Mouse (Mus musculus): Measurements from ENCODE around the gene Fhl1.

Gene Fhl1

GRCm38 (mm10) chrX:56731306-56732201 lies at the start of gene Fhl1:
Fhl1 (plus strand) TSS chrX:56731787.
- peak; percentile 74 to 80 for DNase-seq

- DNase-seq = no peak
Observed at GRCm38 (mm10) chrX:56682156-56682720, 49.3 kb upstream of the Fhl1 start.

GRCm38 (mm10) chrX:56683521-56683920 lies 48.1 kb upstream of the Fhl1 start:
- DNase-seq = peak; percentile 5 to 7

- DNase-seq = no peak
Observed at GRCm38 (mm10) chrX:56692554-56692953, 39.0 kb upstream of the Fhl1 start.

- DNase-seq = no peak
Observed at GRCm38 (mm10) chrX:56694539-56694938, 37.0 kb upstream of the Fhl1 start.

- DNase-seq = no peak
Observed at GRCm38 (mm10) chrX:56697199-56697780, 34.3 kb upstream of the Fhl1 start.

- DNase-seq = no peak
Observed at GRCm38 (mm10) chrX:56697886-56698285, 33.7 kb upstream of the Fhl1 start.

GRCm38 (mm10) chrX:56701261-56701660 lies 30.3 kb upstream of the Fhl1 start:
- DNase-seq = no peak

- DNase-seq = no peak
Observed at GRCm38 (mm10) chrX:56703965-56704562, 27.5 kb upstream of the Fhl1 start.

GRCm38 (mm10) chrX:56708592-56709370 lies 22.8 kb upstream of the Fhl1 start:
- no peak for DNase-seq

GRCm38 (mm10) chrX:56710522-56710921 lies 21.1 kb upstream of the Fhl1 start:
- no peak for DNase-seq

- DNase-seq = no peak
Observed at GRCm38 (mm10) chrX:56712666-56713065, 18.9 kb upstream of the Fhl1 start.

- DNase-seq = no peak
Observed at GRCm38 (mm10) chrX:56722559-56722958, 9.0 kb upstream of the Fhl1 start.

- no peak for DNase-seq
Observed at GRCm38 (mm10) chrX:56728507-56728906, 3.1 kb upstream of the Fhl1 start.

- peak; percentile 45 to 56 for DNase-seq
Observed at GRCm38 (mm10) chrX:56730828-56731305, 720 bp upstream of the Fhl1 start.

- peak in 1 of 2 experiments; percentile 30 for DNase-seq
Observed at GRCm38 (mm10) chrX:56732401-56732800, 814 bp downstream of the Fhl1 start.

- DNase-seq = no peak
Observed at GRCm38 (mm10) chrX:56734436-56734835, 2.8 kb downstream of the Fhl1 start.

- DNase-seq = no peak
Observed at GRCm38 (mm10) chrX:56736226-56736625, 4.6 kb downstream of the Fhl1 start.

GRCm38 (mm10) chrX:56737848-56738554 lies 6.4 kb downstream of the Fhl1 start:
- DNase-seq = no peak

- DNase-seq = no peak
Observed at GRCm38 (mm10) chrX:56741428-56741827, 9.8 kb downstream of the Fhl1 start.

GRCm38 (mm10) chrX:56751536-56751935 lies 19.9 kb downstream of the Fhl1 start:
- DNase-seq = peak in 1 of 2 experiments; percentile 10

- DNase-seq = no peak
Observed at GRCm38 (mm10) chrX:56752144-56752543, 20.6 kb downstream of the Fhl1 start.
